Mouse (Mus musculus): ENCODE data around the gene Mtfp1.
"Not testable (repeated sequence)": the region's sequence is repeated elsewhere in the genome, so short reads cannot be mapped to it uniquely, and the experiment has no call there.

Gene Mtfp1

DNA sequence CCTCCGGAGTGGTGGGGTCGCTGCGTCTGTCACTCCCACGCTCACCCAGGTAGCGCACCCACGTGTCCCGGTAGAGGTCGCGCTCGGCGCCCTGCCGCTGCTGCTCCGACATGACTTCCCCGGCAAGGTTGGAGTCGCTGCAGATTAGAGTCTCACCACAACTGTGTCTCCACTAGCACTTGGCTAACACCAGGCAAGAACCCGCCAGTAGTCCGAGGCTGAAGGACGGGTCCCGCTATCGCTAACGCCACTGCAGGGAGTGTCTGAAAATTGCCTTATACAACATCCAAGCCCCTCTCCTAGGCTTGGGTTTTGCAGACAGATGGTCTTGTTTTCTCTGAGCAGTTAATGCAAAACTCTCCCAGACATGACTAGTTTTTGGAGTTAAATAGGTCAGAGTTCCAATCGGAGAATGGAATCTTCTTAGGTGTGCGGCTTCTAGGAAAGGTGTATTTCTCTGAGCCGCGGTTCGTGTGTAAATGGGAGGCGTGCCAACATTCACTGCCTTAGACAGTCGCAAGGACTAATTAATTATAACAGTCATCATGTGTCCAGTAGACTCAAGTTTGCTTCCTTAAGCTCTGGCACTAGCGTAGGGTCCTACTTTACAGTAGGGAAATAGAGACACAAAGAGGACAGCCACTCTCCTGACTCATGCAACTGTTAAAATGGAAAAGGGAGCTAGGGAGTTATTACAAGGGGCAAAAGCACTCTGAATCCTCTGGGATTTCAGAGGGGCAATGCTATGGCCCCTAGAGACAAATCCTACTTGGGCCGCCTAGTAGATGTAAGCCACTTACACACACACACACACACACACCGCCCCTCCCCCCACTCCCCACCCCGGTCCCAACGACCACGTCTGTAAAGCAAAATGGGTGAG lies at the start of gene Mtfp1:
Gene Mtfp1 (minus strand): TSS at position 275 of the 883 bp plus-strand sequence.
- peak; percentile 79 for DNase-seq

GRCm38 (mm10) chr11:4143281-4144062 lies 48.2 kb upstream of the Mtfp1 start:
- DNase-seq = no peak

GRCm38 (mm10) chr11:4142352-4142751 lies 47.1 kb upstream of the Mtfp1 start:
- no peak for DNase-seq

- DNase-seq = no peak
Observed at GRCm38 (mm10) chr11:4141505-4141904, 46.3 kb upstream of the Mtfp1 start.

DNA sequence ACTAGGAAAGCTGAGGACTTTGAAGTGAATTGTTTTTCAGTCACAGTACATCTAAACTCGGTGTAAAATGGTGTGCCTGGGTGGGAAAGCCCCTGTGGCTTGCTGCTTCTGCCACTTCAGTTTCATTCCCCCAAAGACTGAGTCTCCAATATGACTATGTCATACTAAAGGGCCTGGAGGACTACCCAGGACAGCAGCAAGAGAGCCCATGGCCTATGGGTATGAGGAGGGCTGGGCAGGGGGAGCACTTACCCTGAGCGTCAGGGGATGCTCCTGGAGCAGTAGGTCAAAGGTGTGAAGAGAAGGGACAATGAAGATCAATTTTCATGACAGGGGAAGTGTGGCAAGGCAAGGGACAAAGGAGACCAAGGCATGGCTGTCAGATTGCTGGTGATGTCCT lies 43.7 kb upstream of the Mtfp1 start:
- no peak for DNase-seq

DNA sequence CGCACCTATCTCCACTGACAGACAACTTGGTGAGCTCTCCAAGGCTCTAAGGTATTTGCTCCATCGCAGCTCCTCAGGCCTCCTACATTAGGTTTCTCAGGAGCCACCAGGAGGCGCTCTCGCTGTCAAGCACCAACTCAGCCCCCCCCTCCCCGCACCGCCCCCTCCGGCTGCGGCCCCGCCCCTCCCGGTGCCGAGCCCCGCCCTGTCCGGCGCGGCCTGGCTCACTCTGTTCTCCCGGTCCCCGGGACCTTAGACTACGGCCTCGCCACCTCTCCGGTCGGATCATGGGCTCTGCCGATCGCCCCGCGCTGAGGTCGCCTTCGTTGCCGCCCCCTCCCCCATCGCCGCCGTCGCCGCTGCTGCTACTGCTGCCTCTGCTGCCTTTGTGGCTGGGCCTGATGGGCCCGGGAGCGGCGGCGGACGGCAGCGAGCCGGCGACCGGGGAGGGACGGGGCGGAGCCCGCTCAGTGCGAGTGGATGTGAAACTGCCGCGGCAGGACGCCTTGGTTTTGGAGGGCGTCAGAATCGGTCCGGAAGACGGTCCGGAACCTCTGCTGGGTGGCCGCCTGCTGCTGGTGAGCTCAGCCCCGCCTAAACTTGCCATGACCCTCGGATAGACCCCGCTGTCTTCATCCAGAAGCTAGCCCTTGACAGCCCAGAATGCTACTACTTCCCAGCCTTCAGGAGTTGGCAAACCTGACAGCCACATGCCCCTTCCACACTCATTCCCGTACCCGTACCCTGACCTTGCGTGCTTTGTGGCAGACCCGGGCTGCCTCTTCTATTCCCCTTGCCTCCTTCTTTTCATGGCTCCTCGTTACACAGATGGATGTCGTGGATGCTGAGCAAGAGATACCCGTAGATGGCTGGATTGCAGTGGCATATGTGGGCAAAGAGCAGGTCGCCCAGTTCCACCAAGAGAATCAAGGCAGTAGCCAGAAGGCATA lies 40.0 kb upstream of the Mtfp1 start, which contains the start of gene Rnf215:
Gene Rnf215 (plus strand): TSS at position 217 of the 950 bp plus-strand sequence.
- peak; percentile 86 for DNase-seq

GRCm38 (mm10) chr11:4134400-4134799 lies 39.2 kb upstream of the Mtfp1 start:
- DNase-seq = no peak

DNA sequence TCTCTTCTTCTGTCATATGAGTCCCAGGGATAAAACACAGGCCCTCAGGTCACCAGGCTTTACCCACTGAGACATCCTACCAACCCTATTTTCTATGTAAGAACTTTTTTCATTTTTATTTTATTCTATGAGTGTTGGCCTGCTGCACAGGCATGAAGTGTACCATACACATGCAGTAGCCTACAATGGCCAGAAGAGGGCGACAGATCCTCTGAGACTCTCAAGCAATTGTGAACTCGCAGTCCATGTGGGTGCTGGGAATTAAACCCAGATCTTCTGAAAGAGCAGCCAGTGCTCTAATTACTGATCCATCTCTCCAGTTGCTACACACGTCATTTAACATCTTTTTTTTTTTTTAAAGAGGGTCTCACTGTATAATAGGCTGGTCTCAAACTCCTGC lies 38.2 kb upstream of the Mtfp1 start:
- DNase-seq = peak; percentile 24

DNA sequence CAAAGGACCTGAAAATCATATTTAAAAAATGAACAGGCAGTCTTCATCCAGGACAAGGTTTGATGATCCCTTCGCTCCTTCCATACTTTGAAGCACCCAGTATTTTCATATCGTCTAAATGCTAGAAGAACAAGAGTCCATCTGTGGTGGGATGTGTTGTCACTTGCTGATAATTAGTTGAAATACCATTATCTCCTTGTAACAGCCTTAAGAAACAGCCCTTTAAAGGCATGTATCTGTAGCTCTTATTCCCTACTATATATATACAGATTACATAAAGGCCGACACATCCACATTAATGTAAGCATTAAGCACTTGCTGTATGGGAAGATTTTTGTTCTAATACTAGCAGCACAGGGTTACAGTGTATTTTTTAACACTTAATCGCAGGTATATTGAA lies 33.2 kb upstream of the Mtfp1 start:
- DNase-seq = not testable (repeated sequence)

DNA sequence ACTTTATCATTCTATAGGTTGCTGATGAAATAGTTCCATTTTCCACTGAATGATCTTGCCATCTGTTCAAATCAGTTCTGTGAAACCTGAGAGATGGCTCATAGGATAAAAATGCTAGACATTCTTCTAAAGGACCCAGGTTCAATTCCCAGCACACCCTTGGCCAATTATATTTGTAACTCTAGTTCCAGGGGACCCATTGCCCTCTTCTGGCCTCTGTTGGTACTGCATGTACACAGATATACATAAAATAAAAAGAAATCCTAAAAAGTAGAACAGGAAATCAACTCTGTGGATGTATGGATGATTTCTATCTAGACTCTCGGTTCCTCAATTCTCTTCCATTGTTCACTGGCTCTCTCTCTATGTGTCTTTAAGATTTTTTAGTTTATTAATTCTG lies 31.8 kb upstream of the Mtfp1 start:
- no peak for DNase-seq

GRCm38 (mm10) chr11:4123922-4124321 lies 28.7 kb upstream of the Mtfp1 start:
- DNase-seq = peak; percentile 62

- DNase-seq = no peak
Observed at GRCm38 (mm10) chr11:4122742-4123579, 27.7 kb upstream of the Mtfp1 start, which contains the start of gene Sec14l2. Gene Sec14l2 (minus strand): TSS chr11:4123415.

DNA sequence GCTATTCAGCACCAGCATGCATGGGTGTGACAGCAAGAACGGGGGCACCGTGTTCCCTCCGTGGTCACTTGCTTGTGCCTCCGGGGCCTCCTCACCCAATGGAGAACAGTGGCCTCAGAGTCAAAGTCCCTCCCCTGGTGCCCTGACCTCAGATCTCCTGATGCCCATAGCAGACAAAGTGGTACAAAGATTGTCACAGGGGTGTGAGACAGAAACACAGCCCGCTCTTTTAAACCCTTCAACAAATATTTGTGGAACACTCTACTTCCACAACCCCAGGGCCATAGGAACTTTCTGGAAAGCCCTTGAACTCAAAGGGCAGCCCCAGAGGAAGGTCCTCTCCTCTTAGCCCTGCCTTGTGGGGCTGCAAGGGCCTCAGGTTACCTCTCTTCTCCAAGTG lies 27.0 kb upstream of the Mtfp1 start:
- DNase-seq = no peak

- no peak for DNase-seq
Observed at GRCm38 (mm10) chr11:4121691-4122090, 26.4 kb upstream of the Mtfp1 start.

GRCm38 (mm10) chr11:4119635-4120034 lies 24.4 kb upstream of the Mtfp1 start:
- no peak for DNase-seq

- peak; percentile 83 for DNase-seq
Observed at GRCm38 (mm10) chr11:4118081-4118921, 23.1 kb upstream of the Mtfp1 start.

DNA sequence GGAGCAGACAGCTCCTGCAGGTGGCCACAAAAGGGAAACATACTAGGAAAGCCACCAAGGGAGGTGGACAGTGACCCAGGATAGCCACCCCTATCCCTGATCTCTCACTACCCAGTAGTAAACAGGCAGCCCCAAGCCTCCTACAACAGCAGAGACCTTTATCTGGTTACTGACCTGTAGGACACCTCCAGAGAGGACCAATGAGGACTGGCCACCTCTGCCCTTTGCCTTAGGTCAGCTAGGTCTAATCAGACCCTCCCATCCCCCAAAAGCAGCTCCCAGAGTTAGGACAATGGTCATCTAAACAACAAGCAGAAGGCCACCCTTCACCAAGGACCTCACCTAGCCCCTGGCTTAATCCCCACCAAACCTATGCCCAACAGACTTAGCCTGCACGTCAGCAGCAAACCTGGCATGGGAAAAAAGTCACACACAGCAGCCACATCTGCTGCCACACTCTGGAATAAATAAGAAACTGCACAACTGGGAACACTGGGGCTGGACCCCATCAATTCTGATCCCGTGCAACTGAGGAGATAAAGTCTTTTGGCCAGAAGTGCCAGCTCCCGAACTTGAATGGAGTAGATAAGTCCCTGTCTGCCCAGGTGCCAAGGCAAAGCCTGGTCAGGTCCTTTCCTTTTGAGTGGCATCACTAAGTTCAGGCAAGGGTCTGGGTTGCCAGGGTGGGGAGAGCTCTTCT lies 22.3 kb upstream of the Mtfp1 start:
- DNase-seq = no peak

DNA sequence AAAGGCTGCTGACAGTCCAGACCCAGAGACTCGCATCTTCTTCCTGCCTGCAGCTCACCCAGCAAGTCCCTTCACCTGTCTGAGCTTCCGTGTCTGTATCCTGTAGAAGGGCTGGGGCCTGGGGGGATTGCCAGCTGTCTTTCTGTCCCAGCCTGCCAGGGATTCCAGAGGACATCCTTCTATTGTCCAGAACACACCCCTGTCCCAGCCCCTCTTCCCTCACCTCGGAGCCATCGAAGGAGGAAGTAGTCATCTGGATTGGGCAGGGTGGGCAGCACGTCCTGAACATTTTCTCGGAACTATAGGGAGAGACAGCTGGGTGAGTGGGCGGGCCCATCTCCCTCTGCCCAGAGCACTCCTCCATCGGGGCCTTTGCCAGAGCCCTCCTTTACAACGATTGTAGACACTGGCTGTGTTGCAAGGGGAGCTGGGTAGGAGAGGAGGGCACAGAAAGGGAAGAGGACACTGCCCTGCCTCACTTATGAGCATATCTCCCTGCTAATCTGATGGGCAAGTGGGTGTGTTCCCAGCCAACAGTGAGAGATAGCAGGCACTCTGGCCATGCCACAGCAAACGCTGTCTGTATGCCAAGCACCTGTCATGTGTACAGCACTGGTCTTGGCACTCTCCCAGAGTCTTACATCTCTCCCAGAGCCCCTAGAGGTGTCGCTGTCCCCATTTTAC lies 21.4 kb upstream of the Mtfp1 start:
- no peak for DNase-seq

DNA sequence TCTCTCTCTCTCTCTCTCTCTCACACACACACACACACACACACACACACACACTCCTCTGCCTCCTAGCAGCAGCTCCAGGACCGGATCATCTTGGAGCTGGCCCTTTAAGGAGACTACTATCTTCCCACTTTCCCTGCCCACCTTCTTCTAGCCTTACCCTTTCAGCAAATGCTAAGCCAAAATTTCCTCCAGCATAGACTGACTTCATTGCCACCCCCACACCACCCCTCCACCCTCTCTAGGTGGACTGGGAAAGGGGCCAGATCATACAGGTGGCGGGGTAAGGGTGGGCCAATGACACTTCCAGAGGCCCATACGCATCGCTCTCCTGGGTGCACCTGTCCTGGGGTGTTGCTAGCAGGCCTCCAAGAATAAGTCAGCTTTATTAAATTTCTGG lies 20.2 kb upstream of the Mtfp1 start:
- no peak for DNase-seq
